Mouse (Mus musculus): ENCODE data around the gene Ntm. TPM values are rescaled to one million over a fixed set of nuclear protein-coding genes. Genes with fewer than 3 reads are reported as not detected.

Gene Ntm
- polyA plus RNA-seq, 1 experiment from 2014 or later: 0.76 TPM

GRCm38 (mm10) chr9:29012541-29012940 is 950.4 kb downstream of the Ntm start:
- no peaks in the 10 kb centered on the region for H3K36me3 ChIP-seq (ENCODE audit: insufficient read depth, low read length)
- H3K9ac ChIP-seq (replicated peaks; ENCODE audit: low read depth): no peak overlapping the region
- no peak for TF ChIP-seq CTCF (IDR thresholded peaks at IDR 0.05)
- no peak for TF ChIP-seq EP300 (IDR thresholded peaks at IDR 0.05)
- no peak for DNase-seq (ENCODE audit: low spot score)
- no peaks in the 10 kb centered on the region for H3K27me3 ChIP-seq (replicated peaks; ENCODE audit: insufficient read depth, low read length)
- no peaks in the 10 kb centered on the region for H3K9me3 ChIP-seq (ENCODE audit: low read length)
- no peak overlapping the region for H3K4me2 ChIP-seq (replicated peaks; ENCODE audit: low read depth, low read length)
- no peak overlapping the region for H3K4me3 ChIP-seq (ENCODE audit: low read depth, low read length)
- H3K4me1 ChIP-seq (ENCODE audit: insufficient read depth, low read depth, low read length): no peaks in the 10 kb centered on the region
- H3K27ac ChIP-seq (ENCODE audit: low read length): no peak overlapping the region
- no peak for ATAC-seq
- 82% methylated on average over 6 of the region's 6 CpGs for WGBS

- no peak overlapping the region for H3K4me2 ChIP-seq (replicated peaks; ENCODE audit: low read depth, low read length)
- no peak overlapping the region for H3K9ac ChIP-seq (replicated peaks; ENCODE audit: low read depth)
- H3K4me1 ChIP-seq (ENCODE audit: insufficient read depth, low read depth, low read length): no peaks in the 10 kb centered on the region
- ATAC-seq: no peak
- whole genome bisulfite sequencing: 63% methylated on average over 3 of the region's 3 CpGs
- H3K9me3 ChIP-seq (ENCODE audit: low read length): no peaks in the 10 kb centered on the region
- H3K27me3 ChIP-seq (replicated peaks; ENCODE audit: insufficient read depth, low read length): no peaks in the 10 kb centered on the region
- no peak overlapping the region for H3K4me3 ChIP-seq (ENCODE audit: low read depth, low read length)
- no peaks in the 10 kb centered on the region for H3K36me3 ChIP-seq (ENCODE audit: insufficient read depth, low read length)
- no peak for TF ChIP-seq CTCF (IDR thresholded peaks at IDR 0.05)
- TF ChIP-seq EP300 (IDR thresholded peaks at IDR 0.05): no peak
- H3K27ac ChIP-seq (ENCODE audit: low read length): no peak overlapping the region
- no peak for DNase-seq (ENCODE audit: low spot score)
Observed at GRCm38 (mm10) chr9:29011476-29011875, 951.5 kb downstream of the Ntm start.

- no peak overlapping the region for H3K4me3 ChIP-seq (ENCODE audit: low read depth, low read length)
- TF ChIP-seq EP300 (IDR thresholded peaks at IDR 0.05) (no peak), CTCF (IDR thresholded peaks at IDR 0.05) (no peak)
- H3K27ac ChIP-seq (ENCODE audit: low read length): no peak overlapping the region
- DNase-seq (ENCODE audit: low spot score) (no peak), ATAC-seq (no peak)
- no peaks in the 10 kb centered on the region for H3K9me3 ChIP-seq (ENCODE audit: low read length)
- H3K9ac ChIP-seq (replicated peaks; ENCODE audit: low read depth): no peak overlapping the region
- 82% methylated on average over 7 of the region's 7 CpGs for WGBS
- H3K4me1 ChIP-seq (ENCODE audit: insufficient read depth, low read depth, low read length): no peaks in the 10 kb centered on the region
- H3K36me3 ChIP-seq (ENCODE audit: insufficient read depth, low read length): no peaks in the 10 kb centered on the region
- no peak overlapping the region for H3K4me2 ChIP-seq (replicated peaks; ENCODE audit: low read depth, low read length)
- H3K27me3 ChIP-seq (replicated peaks; ENCODE audit: insufficient read depth, low read length): no peaks in the 10 kb centered on the region
Observed at GRCm38 (mm10) chr9:29004534-29004933, 958.4 kb downstream of the Ntm start.

GRCm38 (mm10) chr9:28999951-29000351 is 963.0 kb downstream of the Ntm start:
- no peak overlapping the region for H3K27ac ChIP-seq (ENCODE audit: low read length)
- no peak overlapping the region for H3K4me3 ChIP-seq (ENCODE audit: low read depth, low read length)
- H3K36me3 ChIP-seq (ENCODE audit: insufficient read depth, low read length): no peaks in the 10 kb centered on the region
- H3K4me2 ChIP-seq (replicated peaks; ENCODE audit: low read depth, low read length): no peak overlapping the region
- H3K9me3 ChIP-seq (ENCODE audit: low read length): no peaks in the 10 kb centered on the region
- H3K9ac ChIP-seq (replicated peaks; ENCODE audit: low read depth): no peak overlapping the region
- ATAC-seq (no peak), DNase-seq (ENCODE audit: low spot score) (no peak)
- WGBS: 45% methylated on average over 4 of the region's 4 CpGs
- no peak for TF ChIP-seq CTCF (IDR thresholded peaks at IDR 0.05)
- no peak for TF ChIP-seq EP300 (IDR thresholded peaks at IDR 0.05)
- H3K4me1 ChIP-seq (ENCODE audit: insufficient read depth, low read depth, low read length): no peaks in the 10 kb centered on the region
- H3K27me3 ChIP-seq (replicated peaks; ENCODE audit: insufficient read depth, low read length): no peaks in the 10 kb centered on the region

- Histone ChIP-seq H3K4me3 (ENCODE audit: low read depth, low read length) (no peak overlapping the region), H3K4me1 (ENCODE audit: insufficient read depth, low read depth, low read length) (no peaks in the 10 kb centered on the region), H3K9ac (replicated peaks; ENCODE audit: low read depth) (no peak overlapping the region), H3K27ac (ENCODE audit: low read length) (no peak overlapping the region), H3K4me2 (replicated peaks; ENCODE audit: low read depth, low read length) (no peak overlapping the region), H3K27me3 (replicated peaks; ENCODE audit: insufficient read depth, low read length) (no peaks in the 10 kb centered on the region), H3K36me3 (ENCODE audit: insufficient read depth, low read length) (no peaks in the 10 kb centered on the region), H3K9me3 (ENCODE audit: low read length) (no peaks in the 10 kb centered on the region)
- DNase-seq (ENCODE audit: low spot score) (no peak), ATAC-seq (no peak)
- TF ChIP-seq EP300 (IDR thresholded peaks at IDR 0.05): no peak
- no peak for TF ChIP-seq CTCF (IDR thresholded peaks at IDR 0.05)
- WGBS: 56% methylated on average over 1 of the region's 1 CpGs
Observed at GRCm38 (mm10) chr9:28977275-28977674, 985.7 kb downstream of the Ntm start.

- Histone ChIP-seq H3K9me3 (ENCODE audit: low read length) (no peaks in the 10 kb centered on the region), H3K4me1 (ENCODE audit: insufficient read depth, low read depth, low read length) (no peaks in the 10 kb centered on the region), H3K27me3 (replicated peaks; ENCODE audit: insufficient read depth, low read length) (no peaks in the 10 kb centered on the region), H3K36me3 (ENCODE audit: insufficient read depth, low read length) (no peaks in the 10 kb centered on the region), H3K4me3 (ENCODE audit: low read depth, low read length) (no peak overlapping the region), H3K9ac (replicated peaks; ENCODE audit: low read depth) (no peak overlapping the region), H3K4me2 (replicated peaks; ENCODE audit: low read depth, low read length) (no peak overlapping the region), H3K27ac (ENCODE audit: low read length) (no peak overlapping the region)
- 70% methylated on average over 1 of the region's 1 CpGs for WGBS
- no peak for DNase-seq (ENCODE audit: low spot score)
- ATAC-seq: no peak
- TF ChIP-seq EP300 (IDR thresholded peaks at IDR 0.05): no peak
- no peak for TF ChIP-seq CTCF (IDR thresholded peaks at IDR 0.05)
Observed at GRCm38 (mm10) chr9:28969455-28969854, 993.5 kb downstream of the Ntm start.
